Mouse (Mus musculus) kidney, adult 2 months (tissue): Measurements from ENCODE around the gene Tenm3.

Source experiments
- CTCF ChIP-seq: fragments of 200-500 bp; conservative IDR thresholded peaks from 2 replicates; pipeline ENCODE4 v1.5.1; 2011; ENCODE audit warnings: low read depth, mild to moderate bottlenecking, control low read depth, low read length, moderate library complexity, mixed read lengths; ENCODE audit not compliant: insufficient read depth, insufficient read length
- POLR2A ChIP-seq: fragments of 200-500 bp; IDR thresholded peaks from one replicate; pipeline ENCODE4 v1.6.1; 2011; ENCODE audit warnings: low read depth, low read length, control low read depth

GRCm38 (mm10) chr8:48319674-48320073 lies 524.1 kb downstream of the Tenm3 start:
- TF ChIP-seq POLR2A = no peak
- no peak for TF ChIP-seq CTCF
